Mouse (Mus musculus) small intestine, adult 2 months (tissue): Measurements from ENCODE around the gene Il1rn. TPM values are rescaled to one million over a fixed set of nuclear protein-coding genes. Genes with fewer than 3 reads are reported as not detected.

Experiments used
- H3K27ac ChIP-seq: fragments of 200-500 bp; 2 replicates; pipeline ENCODE4 v1.5.1; 2012; ENCODE audit warnings: low read depth, low read length, control low read depth, inconsistent platforms; ENCODE audit not compliant: insufficient read depth
- H3K27me3 ChIP-seq: fragments of 200-500 bp; 2 replicates; pipeline ENCODE4 v1.6.1; 2012; ENCODE audit warnings: mild to moderate bottlenecking, moderate library complexity, low read length, inconsistent platforms; ENCODE audit not compliant: control insufficient read depth, insufficient read depth
- H3K36me3 ChIP-seq: fragments of 200-500 bp; 2 replicates; pipeline ENCODE4 v1.6.1; 2012; ENCODE audit warnings: mild to moderate bottlenecking, low read length, control low read depth, inconsistent platforms; ENCODE audit not compliant: control insufficient read depth, insufficient read depth
- H3K4me1 ChIP-seq: fragments of 200-500 bp; 2 replicates; pipeline ENCODE4 v1.6.1; 2012; ENCODE audit warnings: low read length, inconsistent platforms, mixed read lengths; ENCODE audit not compliant: control insufficient read depth, insufficient read depth, insufficient read length
- H3K4me3 ChIP-seq: fragments of 200-500 bp; 2 replicates; pipeline ENCODE4 v1.5.1; 2012; ENCODE audit warnings: low read depth, mild to moderate bottlenecking, control low read depth, inconsistent platforms, low read length, moderate library complexity
- CTCF ChIP-seq: fragments of 200-500 bp; IDR thresholded peaks from 2 replicates; pipeline ENCODE4 v1.5.1; 2012; ENCODE audit warnings: low read depth, mild to moderate bottlenecking, control low read depth, inconsistent platforms, low read length, moderate library complexity, mixed read lengths; ENCODE audit not compliant: insufficient replicate concordance, insufficient read length; ENCODE audit errors: extremely low read depth
- POLR2A ChIP-seq: fragments of 200-500 bp; IDR thresholded peaks from 2 replicates; pipeline ENCODE4 v1.6.1; 2012; ENCODE audit warnings: low read depth, mild to moderate bottlenecking, control low read depth, inconsistent platforms, low read length, moderate library complexity
- WGBS: fragments of 180-500 bp; shearing (Covaris S2); methylation state at CpG from one replicate; pipeline ENCODE4 v1.1.7; 2018; 5-methylcytosine and 5-hydroxymethylcytosine counted together
- polyA plus RNA-seq: library from polyadenylated mRNA; depleted of rRNA; stranded (reverse); fragments of >200 nt; gene quantifications from 2 replicates; pipeline ENCODE4 v1.2.3, GENCODE M21; 2012; rRNA removed

Gene Il1rn
- polyA plus RNA-seq, 1 experiment = 2.4 TPM

- no peak for TF ChIP-seq POLR2A
- no peak for TF ChIP-seq CTCF
- H3K36me3 ChIP-seq = no peaks in the 10 kb centered on the region
- H3K27me3 ChIP-seq = no peaks in the 10 kb centered on the region
- peak overlapping the region; percentile 21; the same call in 1 of the 2 replicates for H3K4me3 ChIP-seq
- 85% methylated on average over 4 of the region's 4 CpGs for WGBS
- peaks cover 23% of the 10 kb centered on the region; the same call in 1 of the 2 replicates for H3K4me1 ChIP-seq
- no peak overlapping the region for H3K27ac ChIP-seq
Measured at GRCm38 (mm10) chr2:24387361-24388283, 51.0 kb downstream of the Il1rn start.

- TF ChIP-seq POLR2A = no peak
- TF ChIP-seq CTCF = no peak
- Histone ChIP-seq H3K4me3 (no peak overlapping the region), H3K27ac (no peak overlapping the region), H3K27me3 (no peaks in the 10 kb centered on the region), H3K4me1 (no peaks in the 10 kb centered on the region; the same call in 1 of the 2 replicates), H3K36me3 (peaks cover 22% of the 10 kb centered on the region)
- 84% methylated on average over 2 of the region's 2 CpGs for WGBS
Measured at GRCm38 (mm10) chr2:24393251-24393650, 56.6 kb downstream of the Il1rn start.

GRCm38 (mm10) chr2:24397115-24397514, 60.5 kb downstream of the Il1rn start:
- TF ChIP-seq CTCF = no peak
- no peak for TF ChIP-seq POLR2A
- Histone ChIP-seq H3K27ac (no peak overlapping the region), H3K4me3 (no peak overlapping the region), H3K4me1 (no peaks in the 10 kb centered on the region; the same call in 1 of the 2 replicates), H3K27me3 (no peaks in the 10 kb centered on the region), H3K36me3 (peaks cover 54% of the 10 kb centered on the region)
- WGBS = 40% methylated on average over 2 of the region's 2 CpGs

- 80% methylated on average over 3 of the region's 3 CpGs for WGBS
- TF ChIP-seq POLR2A (no peak), CTCF (no peak)
- Histone ChIP-seq H3K36me3 (peaks cover 65% of the 10 kb centered on the region), H3K27me3 (no peaks in the 10 kb centered on the region), H3K27ac (no peak overlapping the region), H3K4me1 (peaks cover 4% of the 10 kb centered on the region; the same call in 1 of the 2 replicates), H3K4me3 (no peak overlapping the region)
Measured at GRCm38 (mm10) chr2:24400711-24401110, 64.1 kb downstream of the Il1rn start.

Other genes starting within 250 kb of the Il1rn start
- not detected in 2 replicates for gene Tbpl2, start 240.3 kb upstream of the Il1rn start, polyA plus RNA-seq
- not detected in 2 replicates for gene Il1f8, start 183.7 kb upstream of the Il1rn start, polyA plus RNA-seq
- not detected in 2 replicates for gene Il1f9, start 150.4 kb upstream of the Il1rn start, polyA plus RNA-seq
- not detected in 2 replicates for gene Il1f6, start 121.4 kb upstream of the Il1rn start, polyA plus RNA-seq
- gene Il1f5, start 59.9 kb upstream of the Il1rn start, polyA plus RNA-seq = not detected in 2 replicates
- gene Il1f10, start 45.7 kb upstream of the Il1rn start, polyA plus RNA-seq = not detected in 2 replicates
- gene Psd4, start 30.7 kb downstream of the Il1rn start, polyA plus RNA-seq = 10.6 and 14.0 TPM in 2 replicates
- 2.4 and 10.4 TPM in 2 replicates for gene Pax8, start 138.7 kb downstream of the Il1rn start, polyA plus RNA-seq